Mouse (Mus musculus) 416B (cell line): ENCODE results near the gene Ddx52.

Source experiments
- DNase-seq: peaks from one replicate; pipeline ENCODE4 v3.0.0; 2011; ENCODE audit warnings: low read depth

The Ddx52 gene

DNA sequence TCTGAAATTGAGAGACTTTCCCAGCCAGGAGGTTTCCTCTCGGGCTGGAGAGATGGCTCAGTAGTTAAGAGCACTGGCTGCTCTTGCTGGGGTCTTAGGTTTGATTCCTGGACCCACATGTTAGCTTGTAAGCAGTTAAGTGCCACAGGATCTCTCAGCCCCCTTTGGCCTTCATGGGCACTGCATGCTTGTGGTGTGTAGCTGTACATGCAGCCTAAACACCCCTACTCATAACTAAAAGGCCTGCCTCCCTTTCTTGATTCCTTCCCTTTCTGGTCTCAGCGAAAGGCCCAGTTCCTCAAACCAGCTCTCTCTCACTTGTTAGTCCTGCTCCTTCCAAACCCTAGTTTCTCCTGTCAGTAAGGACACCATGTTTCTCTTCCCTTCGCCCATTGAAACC is 27.2 kb downstream of the Ddx52 start:
- no peak for DNase-seq

DNA sequence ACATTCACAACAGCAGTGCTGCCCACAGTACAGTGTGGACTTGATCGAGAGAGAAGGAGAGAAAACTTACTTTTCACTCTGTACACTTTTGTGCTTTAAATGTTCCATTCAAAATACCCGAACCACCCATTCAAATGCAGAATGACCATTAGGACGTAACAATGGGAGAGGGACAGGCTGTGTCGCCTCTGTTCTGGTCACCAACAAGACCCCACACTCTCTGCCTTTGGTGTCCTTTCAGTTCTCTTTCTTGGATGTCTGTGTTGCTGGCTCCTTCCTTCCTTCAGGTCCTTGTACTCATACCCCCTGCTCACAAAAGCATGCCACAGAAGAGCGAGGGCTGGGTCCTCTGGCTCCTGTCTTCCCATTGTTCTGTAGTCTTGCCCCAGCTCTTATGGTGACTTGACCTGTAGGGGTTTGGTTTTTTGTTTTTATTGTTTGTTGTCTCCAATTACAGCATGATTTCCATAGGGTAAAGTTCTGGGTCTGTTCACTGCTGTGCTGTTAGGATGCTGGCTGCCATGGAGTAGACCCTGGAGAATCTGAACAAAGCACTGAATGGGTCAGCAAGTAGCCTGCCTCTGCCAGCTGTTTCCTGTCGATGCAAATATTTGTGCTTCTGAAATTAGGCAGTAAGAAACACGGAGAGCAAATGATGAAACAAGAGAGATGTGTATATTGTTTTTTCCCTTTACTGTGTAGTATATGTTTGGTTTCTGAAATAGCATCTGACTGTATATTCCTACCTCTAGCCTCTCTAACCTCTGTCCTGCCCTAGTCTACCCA is 32.9 kb downstream of the Ddx52 start:
- DNase-seq, result no peak

DNA sequence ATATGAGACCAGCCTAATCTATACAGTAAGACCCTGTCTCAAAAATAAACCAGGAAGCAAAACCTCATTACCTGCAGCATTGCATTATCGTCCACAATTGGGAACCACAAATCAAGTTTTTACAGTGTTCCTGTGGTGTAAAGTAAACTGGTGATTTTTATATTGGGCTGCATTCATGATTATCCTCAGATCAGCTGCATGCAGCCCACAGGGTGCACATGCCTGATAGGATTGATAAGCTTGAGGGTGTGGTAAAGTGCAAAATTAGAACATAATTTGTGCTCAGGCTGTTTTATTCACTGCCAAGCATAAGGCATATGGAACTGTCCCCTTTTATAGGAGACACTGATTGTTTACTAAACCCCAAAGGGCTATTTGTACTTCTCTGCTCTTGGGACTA is 33.6 kb downstream of the Ddx52 start:
- DNase-seq, result no peak

DNA sequence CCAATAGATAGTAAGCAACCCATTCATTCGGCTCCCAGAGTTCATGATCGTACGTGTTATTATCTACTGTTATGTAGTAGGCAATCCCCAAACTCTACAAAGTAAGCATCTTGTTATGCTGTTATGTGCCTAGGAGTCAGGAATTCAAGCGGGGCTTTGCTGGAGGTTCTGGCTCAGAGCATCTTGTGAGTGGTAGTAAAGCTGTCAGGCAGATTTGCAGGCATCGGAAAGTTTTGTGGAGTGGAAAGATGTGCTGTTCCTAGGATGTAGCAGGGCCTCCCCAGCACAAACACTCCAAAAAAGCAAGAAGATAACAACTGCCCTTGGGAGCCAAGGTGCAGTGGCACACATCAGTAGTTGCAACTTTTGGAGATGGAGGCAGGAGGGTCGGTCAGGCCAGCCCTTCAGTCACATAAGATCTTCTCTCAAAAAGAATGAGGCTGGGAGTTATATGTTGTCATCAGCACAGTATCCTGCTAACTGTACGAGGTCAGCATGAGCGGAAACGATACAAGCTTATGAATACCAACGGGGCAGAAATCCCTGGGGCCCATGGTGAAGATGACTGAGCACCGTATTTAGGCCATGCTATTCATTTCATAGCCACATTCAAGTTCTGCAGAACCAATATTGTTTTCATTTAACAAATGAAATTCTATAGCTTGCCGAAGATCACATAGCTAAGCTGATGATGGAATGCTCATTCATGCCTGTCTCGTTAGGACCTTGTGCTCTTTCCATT is 34.5 kb downstream of the Ddx52 start:
- no peak for DNase-seq

DNA sequence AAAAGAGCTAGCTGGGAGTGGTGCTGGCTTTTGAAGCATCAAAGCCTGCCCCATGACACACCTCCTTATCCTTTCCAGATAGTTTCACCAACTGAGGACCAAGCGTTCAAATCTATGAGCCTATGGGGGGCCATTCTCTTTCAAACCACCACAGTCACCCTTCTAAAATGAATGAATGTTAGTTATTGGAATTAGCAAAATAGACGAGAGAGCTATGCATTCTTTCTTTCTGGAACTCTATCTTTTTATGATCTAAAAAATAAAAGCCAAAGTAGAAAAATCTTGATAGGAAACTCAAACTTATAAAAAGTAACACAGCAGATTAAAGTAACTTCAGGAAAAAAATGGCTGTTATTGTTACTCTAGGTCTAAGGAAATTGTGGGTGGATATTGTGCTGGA is 35.9 kb downstream of the Ddx52 start:
- no peak for DNase-seq

DNA sequence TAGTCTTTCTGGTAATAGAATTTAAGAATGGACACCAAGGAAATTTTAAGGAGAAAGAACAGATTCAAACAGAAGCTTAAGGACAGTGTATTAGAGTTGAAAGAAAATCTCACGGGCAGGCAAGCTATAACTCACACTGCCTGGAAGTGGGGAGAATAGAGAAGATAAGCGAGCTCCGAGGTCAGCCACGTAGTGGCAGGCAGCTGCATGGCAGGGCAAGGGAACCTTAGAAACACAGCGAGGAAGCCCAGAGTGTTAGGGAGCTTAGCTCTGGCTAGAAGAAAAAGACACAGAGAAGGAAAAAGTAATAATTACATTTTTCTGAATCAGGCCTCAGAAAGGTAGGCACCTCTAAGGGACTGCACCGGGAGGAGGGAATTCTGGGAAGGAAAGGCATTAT is 38.1 kb downstream of the Ddx52 start:
- DNase-seq, result no peak

DNA sequence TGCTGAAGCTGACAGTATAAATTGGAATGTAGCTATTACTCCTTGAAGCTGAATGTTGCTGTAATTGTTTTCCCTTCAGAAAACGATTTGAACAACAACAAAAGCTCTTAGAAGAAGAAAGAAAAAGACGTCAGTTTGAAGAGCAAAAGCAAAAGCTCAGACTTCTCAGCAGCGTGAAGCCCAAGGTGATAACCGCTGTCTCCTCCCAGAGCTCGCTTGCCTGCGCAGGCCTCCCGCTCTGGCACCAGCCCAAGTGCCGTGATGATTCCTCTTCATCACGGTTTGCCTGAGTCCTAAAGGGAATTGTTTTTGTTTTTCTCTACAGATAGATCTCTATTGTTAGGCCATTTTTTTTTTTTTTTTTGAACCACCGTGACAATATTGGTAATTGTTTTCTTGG is 39.5 kb downstream of the Ddx52 start:
- no peak for DNase-seq

DNA sequence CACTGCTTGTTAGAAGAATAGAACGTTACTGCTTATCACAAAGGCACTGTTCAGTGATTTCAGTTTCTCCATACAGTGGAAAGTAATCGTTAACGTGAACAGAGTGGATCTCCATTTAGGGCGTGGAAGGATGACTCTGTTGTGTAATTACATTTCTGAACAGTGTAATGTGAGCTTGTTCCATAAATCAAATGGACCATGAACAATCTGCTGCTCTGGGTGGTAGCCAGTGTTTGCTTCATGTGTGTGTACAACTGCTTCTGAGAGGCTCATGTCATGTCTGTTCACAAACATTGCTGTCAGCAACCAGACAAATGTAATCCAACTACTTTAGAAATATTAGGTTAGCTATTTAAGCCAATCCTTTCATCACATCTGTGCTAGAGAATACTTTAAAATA is 49.8 kb downstream of the Ddx52 start:
- DNase-seq, result no peak

DNA sequence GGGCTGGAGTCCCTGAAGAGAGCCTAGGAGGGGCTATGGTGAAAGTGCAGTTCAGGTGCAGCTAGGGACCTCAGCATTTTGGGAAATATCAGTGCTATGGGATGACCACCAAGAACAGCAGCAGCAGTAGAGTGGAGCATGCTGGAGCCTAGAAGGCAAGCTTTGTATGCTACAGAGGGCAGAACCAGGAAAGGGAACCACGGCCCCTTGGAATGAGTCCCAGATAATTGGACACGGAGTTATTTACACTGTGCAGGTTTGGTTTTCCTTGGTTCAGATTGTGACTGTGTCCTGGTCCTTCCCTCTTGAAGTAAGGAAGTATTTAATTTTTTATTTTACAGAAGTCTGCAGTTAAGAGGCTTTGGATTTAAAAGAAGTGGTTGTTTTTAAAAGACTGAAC is 51.6 kb downstream of the Ddx52 start:
- DNase-seq, result no peak

DNA sequence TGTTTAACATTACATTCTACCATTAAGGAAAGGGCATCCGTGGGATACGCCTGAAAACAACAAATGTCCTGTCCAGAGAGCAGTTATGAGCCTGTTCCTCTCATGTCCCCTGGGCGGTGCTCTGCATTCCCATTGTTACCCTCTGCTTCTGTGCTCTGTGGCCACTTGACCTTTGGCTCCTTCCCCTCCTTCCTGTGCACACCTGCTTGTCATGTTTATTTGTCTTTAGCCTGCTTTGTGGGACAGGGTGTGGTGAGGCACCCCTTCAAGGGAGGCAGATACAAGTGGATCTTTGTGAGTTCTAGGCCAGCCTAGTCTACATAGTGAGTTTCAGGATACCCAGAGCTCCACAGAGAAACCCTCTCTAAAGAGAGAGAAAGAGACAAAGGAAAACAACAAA is 52.6 kb downstream of the Ddx52 start:
- no peak for DNase-seq

DNA sequence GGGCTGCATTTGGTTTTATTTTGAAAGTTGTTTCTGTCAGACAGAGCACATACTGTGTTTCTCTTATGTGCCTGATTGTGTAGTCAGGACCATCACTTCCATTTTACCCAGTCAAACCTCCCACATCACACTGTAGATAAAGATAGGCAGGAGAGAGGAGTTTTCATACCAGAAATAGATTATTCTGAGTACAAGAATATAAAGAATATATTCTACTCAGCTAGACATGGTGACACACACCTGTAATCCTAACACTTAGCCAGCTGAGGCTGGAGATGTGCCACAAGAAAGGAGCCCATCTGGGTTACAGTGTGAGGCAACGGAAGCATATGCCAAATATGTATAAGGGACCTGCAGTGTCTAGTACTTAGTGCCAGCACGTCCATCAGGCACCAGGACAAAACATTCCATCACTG is 53.7 kb downstream of the Ddx52 start:
- DNase-seq, result no peak

DNA sequence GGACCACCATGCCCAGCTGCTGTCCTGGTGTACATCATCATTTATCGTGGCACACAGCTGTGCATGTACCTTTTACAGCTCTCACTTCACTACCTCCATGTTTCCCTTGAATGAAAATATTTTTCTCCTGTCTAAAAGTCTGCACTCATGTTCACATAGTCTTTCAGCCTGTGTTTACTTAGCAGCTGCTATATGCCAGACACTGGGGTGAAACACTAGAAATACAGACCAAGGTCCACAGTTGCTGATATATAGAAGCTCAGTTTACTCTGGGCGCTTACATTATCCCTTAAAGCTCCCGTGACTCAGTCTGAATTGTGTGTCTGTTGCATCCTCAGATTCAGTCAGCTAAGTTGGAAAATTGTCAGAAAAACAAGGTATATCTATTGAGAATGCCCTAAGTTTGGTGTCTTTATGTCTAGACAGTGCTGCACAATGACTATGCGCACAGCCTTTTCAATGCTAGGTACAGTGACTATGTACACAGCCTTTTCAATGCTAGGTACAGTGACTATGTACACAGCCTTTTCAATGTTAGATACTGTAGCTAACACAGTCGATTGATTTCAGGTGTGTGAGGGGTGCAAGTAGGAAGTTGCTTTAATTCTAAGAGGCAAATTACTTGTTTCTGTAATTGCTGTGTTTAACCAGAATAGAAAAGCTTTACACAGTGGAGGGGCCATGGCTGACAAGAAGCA is 55.5 kb downstream of the Ddx52 start:
- DNase-seq, result no peak

DNA sequence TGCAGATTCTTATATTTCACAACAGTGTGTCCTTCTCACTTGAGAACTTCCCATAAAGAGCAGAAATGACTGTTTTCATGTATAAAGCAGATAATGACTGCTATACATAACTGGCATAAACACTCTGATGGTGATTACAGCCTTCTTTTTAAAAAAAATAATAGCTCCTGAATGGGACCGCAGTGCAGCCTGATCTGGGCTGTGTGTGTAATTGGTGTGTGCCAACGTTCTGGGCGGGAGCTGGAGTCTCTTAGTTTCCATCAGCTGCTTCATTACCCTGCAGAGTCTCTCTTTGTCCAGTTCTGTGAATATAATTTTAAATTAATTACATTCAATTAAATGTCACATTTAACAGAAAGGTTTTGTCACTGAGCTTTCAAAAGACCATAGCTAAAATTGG is 57.1 kb downstream of the Ddx52 start:
- no peak for DNase-seq

DNA sequence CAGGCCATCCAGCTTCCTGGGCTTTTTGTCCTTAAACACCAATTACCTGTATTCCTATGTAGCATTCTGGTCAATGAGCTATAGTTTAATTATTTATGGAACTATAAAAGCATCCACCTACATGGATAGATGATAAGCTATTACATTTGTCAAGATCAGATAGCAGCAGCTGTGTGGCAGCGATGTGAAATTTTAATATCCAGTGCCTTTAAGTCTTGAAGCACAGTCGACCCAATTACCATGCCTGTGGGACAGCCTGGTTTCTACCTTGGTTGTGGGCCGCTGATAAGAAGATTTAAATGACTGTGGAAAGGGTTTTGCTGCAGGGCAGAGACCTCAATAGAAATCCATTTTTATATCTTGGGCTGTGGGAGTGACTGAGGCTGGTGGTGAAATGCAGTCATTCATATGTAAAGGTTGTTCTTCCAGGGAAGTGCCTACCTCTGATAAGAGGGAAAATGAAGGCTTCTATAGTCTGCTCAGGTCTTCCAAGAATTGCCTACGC is 57.6 kb downstream of the Ddx52 start:
- no peak for DNase-seq

DNA sequence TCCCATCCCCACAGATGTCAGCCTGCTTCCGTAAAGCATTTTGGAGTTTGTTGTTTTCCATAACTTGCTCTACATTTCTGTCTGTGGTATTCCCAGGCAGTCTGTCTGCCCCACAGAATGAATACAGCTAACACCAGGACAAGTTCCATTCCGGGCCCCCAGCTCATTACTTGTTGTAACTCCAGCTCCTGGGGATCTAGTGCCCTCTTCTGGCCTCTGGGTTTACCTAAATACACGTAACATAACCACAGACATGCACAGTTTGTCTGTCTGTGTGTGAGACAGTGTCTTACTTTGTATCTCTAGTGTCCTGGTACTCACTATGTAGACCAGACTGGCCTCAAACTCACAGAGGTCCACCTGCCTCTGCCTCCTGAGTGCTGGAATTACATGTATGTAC is 59.4 kb downstream of the Ddx52 start:
- peak; percentile 41 for DNase-seq

DNA sequence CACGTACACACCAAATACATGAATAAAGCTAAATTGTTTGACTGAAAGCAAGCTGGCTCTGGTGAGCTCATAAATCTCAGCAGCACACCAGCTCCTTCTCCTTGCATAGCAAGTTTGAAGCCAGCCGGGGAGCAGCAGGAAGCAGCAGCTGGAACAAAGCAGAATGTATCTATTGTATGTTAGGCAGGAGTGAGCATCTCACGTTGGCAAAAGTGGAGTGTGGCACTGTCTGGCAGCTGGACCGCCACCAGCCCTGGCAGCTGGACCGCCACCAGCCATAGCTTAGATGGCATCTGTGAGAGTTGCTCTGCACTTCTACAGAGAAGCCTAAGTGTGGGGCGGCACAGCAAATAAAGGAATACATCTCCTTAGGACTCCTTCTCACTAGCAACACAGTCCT is 62.1 kb downstream of the Ddx52 start:
- no peak for DNase-seq

DNA sequence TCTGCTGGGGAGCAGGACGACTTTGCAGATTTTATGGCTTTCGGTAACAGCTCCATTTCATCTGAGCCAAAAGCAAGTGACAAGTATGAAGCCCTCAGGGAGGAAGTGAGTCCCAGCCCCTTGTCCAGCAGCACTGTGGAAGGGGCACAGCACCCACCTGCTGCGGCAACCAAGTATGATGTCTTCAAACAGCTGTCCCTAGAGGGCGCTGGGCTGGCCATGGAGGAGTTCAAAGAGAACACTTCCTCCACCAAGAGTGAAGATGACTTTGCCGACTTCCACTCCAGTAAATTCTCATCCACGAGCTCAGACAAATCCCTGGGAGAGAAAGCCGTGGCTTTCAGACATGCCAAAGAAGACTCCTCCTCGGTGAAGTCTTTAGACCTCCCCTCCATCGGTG is 67.1 kb downstream of the Ddx52 start:
- no peak for DNase-seq

DNA sequence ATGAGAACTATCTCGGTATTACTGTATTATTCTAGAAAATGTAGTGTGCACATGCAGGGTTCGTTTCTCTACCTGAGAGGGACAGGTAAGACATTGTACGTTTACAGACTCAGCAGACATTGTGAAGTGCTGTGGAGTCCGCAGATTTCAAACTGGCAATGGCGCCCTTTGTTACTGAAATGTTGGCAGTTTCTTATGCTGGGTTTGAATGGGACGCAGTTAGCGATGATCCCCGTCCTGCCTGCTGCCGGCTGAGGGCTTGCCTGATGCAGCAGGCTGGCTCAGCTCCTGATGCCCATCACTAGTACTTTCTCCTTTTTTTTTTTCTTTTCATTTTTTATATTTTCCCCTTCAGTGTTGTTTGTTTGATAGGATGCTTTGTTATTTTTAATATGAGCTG is 68.5 kb downstream of the Ddx52 start:
- no peak for DNase-seq

DNA sequence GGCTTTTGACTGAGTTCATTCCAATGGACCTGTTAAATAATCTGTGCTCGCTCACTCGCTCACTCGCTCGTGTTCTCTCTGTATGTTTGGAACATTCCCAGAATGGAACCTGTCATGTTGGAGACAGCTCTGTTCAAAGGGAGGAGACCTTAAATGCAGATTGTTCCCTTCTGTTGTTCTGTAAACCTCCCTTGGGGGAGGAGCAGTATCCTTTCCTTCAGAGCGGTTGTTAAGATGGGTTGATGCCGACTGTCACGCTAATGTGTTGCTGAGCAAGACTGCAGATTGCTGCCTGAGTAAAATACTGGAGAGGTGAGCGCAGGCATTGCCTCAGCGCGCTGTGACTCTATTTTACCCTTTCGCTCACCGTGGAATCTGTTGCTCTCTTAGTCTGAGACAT is 69.2 kb downstream of the Ddx52 start:
- no peak for DNase-seq

DNA sequence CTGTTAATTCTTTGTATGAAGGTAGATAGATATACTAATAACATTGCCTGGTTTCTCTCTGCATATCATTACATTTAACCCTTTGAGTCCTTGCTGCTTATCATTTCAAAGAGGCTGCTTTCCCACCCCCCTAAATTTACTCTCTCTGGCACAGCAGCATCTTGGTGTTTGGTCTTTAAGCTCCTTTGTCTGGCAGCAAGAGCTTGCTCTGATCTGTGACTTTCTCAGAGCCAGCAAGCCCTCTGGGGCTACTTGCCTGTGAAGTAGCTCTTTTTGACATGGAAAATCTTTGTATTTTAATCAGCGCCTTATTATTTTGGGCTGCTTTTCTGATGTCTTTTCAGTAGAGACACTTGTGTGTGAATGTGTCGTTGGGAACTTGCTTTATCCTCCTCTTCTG is 69.7 kb downstream of the Ddx52 start:
- no peak for DNase-seq
